Mouse (Mus musculus): Measurements from ENCODE around the gene Olfr518.

DNA sequence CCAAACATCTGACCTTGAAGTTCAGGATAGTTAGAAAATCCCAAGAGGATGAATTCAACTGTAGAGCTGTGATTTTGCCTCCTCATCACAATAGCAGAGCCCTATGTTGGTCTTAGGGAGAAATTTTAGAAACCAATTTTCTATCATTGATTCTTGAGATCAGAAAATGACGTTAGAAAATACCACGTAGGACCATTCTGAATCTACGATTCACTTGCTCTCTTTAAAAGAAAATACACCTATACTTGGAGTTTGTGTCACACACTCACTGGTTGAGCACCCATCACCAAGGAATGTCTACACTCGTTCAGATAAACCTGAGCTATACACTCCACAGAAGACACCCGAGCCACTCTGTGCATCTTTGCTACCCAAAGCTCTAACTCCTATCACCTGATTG is 9.5 kb upstream of the Olfr518 start, which contains the start of gene Olfr519:
- TF ChIP-seq CTCF (conservative IDR thresholded peaks at IDR 0.05; ENCODE audit: low read length) (no peak), POU5F1 (IDR thresholded peaks at IDR 0.05; ENCODE audit: borderline replicate concordance, low read length) (no peak)
